Mouse (Mus musculus): ENCODE results near the gene Nkx2-4. TPM values are rescaled to one million over a fixed set of nuclear protein-coding genes. Genes with fewer than 3 reads are reported as not detected.

Gene Nkx2-4
- not detected in 2 replicates for polyA plus RNA-seq (2015; fragmentation: Nextera tagmentation; extraction: Ambion mirVana)

DNA sequence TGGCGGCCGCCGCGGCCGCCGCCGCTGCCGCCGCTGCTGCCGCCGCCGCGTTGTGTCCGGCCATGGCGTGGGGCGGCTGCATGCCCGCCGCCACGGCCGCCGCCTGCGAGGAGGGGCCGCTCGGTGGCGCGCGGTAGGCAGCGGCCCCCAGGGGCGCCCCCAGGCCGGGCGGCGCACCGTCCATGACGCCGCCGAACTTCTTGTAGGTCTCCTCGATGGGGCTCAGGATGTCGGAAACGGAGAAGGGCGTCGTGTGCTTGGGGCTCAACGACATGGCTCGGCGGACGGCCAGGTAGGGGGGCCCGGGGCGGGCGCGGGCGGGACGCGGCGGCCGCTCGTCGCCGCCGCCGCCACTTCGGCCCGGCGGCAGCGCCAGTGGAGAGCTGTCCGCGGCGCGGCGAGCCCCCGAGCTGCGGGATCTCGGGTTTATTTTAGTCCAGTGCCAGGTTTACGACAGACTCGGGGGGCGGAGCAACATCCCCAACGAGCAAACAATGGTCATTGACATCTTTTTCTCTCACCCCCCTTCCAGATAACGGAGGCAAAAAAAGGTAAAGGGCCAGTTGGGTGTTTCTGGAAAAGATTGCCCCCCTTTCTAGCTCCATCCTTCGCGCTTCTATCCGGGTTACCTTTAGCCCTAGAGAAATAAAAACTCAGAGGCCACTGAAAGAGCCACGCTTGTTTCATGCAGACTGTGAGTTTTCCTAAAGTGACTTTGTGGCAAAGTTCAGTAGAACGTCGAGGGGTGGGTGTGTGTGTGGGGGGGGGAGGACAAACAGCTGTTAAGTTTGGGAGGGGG lies at the start of gene Nkx2-4:
Gene Nkx2-4, minus strand, starts transcription at position 374 of the 799 bp plus-strand sequence.
- ATAC-seq (ENCODE audit: borderline replicate concordance, extremely low read depth, low FRiP score, low TSS enrichment) = peak; percentile 27; the same call in 1 of the 2 replicates
- Histone ChIP-seq H3K4me2 (peak within 1 kb of the TSS; percentile 68), H3K9ac (peak within 1 kb of the TSS; percentile 20; the same call in 1 of the 2 replicates), H3K9me3 (no peaks in the 10 kb centered on the region), H3K4me1 (peaks cover 20% of the 10 kb centered on the region), H3K27me3 (peaks cover 73% of the 10 kb centered on the region), H3K36me3 (no peaks in the 10 kb centered on the region), H3K27ac (no peak within 1 kb of the TSS), H3K4me3 (peak within 1 kb of the TSS; percentile 37)
- under 1% methylated on average over 59 of the region's 82 CpGs for WGBS

DNA sequence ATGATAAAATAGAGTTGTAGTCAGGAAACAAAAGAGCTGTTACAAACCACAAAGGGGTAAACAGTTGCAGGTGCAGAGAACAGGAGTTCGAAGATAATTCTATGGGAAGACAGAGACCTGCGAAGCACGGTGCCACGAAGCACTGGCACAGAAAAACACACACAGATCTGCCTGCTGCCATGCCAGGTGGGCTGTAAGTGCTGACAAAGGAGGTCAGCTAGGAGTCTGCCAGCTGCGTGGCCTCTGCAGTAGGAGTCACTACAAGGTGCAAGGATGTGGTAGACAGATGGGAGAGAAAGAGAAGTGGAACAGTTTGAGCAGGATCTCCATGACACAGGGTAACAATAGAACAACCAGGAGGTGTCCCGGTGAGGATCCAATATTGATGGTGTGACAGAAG lies 42.1 kb upstream of the Nkx2-4 start:
- Histone ChIP-seq H3K4me2 (no peak overlapping the region), H3K9me3 (no peaks in the 10 kb centered on the region), H3K27me3 (no peaks in the 10 kb centered on the region), H3K4me1 (no peaks in the 10 kb centered on the region), H3K9ac (no peak overlapping the region), H3K4me3 (no peak overlapping the region), H3K27ac (no peak overlapping the region), H3K36me3 (no peaks in the 10 kb centered on the region)
- WGBS = 71% methylated on average over 6 of the region's 6 CpGs
- no peak for ATAC-seq (ENCODE audit: borderline replicate concordance, extremely low read depth, low FRiP score, low TSS enrichment)

GRCm38 (mm10) chr2:147119736-147120135 lies 34.5 kb upstream of the Nkx2-4 start:
- no peak for ATAC-seq (ENCODE audit: borderline replicate concordance, extremely low read depth, low FRiP score, low TSS enrichment)
- Histone ChIP-seq H3K27me3 (no peaks in the 10 kb centered on the region), H3K9ac (no peak overlapping the region), H3K4me2 (no peak overlapping the region), H3K27ac (no peak overlapping the region), H3K9me3 (no peaks in the 10 kb centered on the region), H3K36me3 (no peaks in the 10 kb centered on the region), H3K4me1 (no peaks in the 10 kb centered on the region), H3K4me3 (no peak overlapping the region)
- WGBS = 87% methylated on average over 1 of the region's 1 CpGs

GRCm38 (mm10) chr2:147086441-147086840 lies 1.2 kb upstream of the Nkx2-4 start:
- Histone ChIP-seq H3K27ac (no peak overlapping the region), H3K4me2 (no peak overlapping the region), H3K4me1 (peaks cover 20% of the 10 kb centered on the region), H3K4me3 (no peak overlapping the region), H3K27me3 (peaks cover 64% of the 10 kb centered on the region), H3K9ac (no peak overlapping the region), H3K9me3 (no peaks in the 10 kb centered on the region), H3K36me3 (no peaks in the 10 kb centered on the region)
- WGBS = 17% methylated on average over 5 of the region's 5 CpGs
- ATAC-seq (ENCODE audit: borderline replicate concordance, extremely low read depth, low FRiP score, low TSS enrichment) = no peak

DNA sequence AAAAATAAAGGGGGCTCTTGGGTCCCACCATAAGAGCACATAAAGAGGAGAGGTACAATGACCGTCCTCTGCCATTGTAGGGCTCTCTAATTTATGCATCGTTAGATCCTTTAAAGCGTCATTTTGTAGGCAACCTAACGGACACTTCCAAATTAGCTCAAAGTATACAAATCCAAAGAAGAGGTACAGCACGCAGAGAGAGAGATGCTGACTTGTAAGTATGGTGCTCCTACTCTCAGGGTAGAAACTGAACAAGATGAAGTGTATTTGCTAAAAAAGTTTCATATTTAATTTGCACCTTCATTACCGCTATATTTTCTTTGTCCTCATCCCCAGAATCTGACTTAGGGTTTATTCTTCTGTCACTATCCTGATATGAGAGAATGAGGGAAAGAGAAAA lies 692 bp upstream of the Nkx2-4 start:
- Histone ChIP-seq H3K4me1 (peaks cover 20% of the 10 kb centered on the region), H3K4me2 (no peak overlapping the region), H3K27me3 (peaks cover 69% of the 10 kb centered on the region), H3K27ac (no peak overlapping the region), H3K4me3 (no peak overlapping the region), H3K36me3 (no peaks in the 10 kb centered on the region), H3K9ac (no peak overlapping the region), H3K9me3 (no peaks in the 10 kb centered on the region)
- no peak for ATAC-seq (ENCODE audit: borderline replicate concordance, extremely low read depth, low FRiP score, low TSS enrichment)
- 8% methylated on average over 6 of the region's 6 CpGs for WGBS

GRCm38 (mm10) chr2:147084366-147085071 lies 726 bp downstream of the Nkx2-4 start:
- under 1% methylated on average over 98 of the region's 106 CpGs for WGBS
- H3K9me3 ChIP-seq = no peaks in the 10 kb centered on the region
- peak overlapping the region; percentile 37 for H3K4me3 ChIP-seq
- H3K27me3 ChIP-seq = peaks cover 68% of the 10 kb centered on the region
- no peaks in the 10 kb centered on the region for H3K36me3 ChIP-seq
- no peak overlapping the region; the same call in 1 of the 2 replicates for H3K9ac ChIP-seq
- peaks cover 20% of the 10 kb centered on the region for H3K4me1 ChIP-seq
- peak; percentile 55; the same call in 1 of the 2 replicates for ATAC-seq (ENCODE audit: borderline replicate concordance, extremely low read depth, low FRiP score, low TSS enrichment)
- no peak overlapping the region for H3K27ac ChIP-seq
- H3K4me2 ChIP-seq = peak overlapping the region; percentile 68

- 2% methylated on average over 71 of the region's 72 CpGs for WGBS
- ATAC-seq (ENCODE audit: borderline replicate concordance, extremely low read depth, low FRiP score, low TSS enrichment) = peak; percentile 47; the same call in 1 of the 2 replicates
- Histone ChIP-seq H3K4me1 (peaks cover 20% of the 10 kb centered on the region), H3K9ac (no peak overlapping the region), H3K27ac (no peak overlapping the region), H3K36me3 (no peaks in the 10 kb centered on the region), H3K4me3 (peak overlapping the region; percentile 37), H3K4me2 (peak overlapping the region; percentile 68), H3K9me3 (no peaks in the 10 kb centered on the region), H3K27me3 (peaks cover 68% of the 10 kb centered on the region)
Observed at GRCm38 (mm10) chr2:147083471-147084365, 1.5 kb downstream of the Nkx2-4 start.

DNA sequence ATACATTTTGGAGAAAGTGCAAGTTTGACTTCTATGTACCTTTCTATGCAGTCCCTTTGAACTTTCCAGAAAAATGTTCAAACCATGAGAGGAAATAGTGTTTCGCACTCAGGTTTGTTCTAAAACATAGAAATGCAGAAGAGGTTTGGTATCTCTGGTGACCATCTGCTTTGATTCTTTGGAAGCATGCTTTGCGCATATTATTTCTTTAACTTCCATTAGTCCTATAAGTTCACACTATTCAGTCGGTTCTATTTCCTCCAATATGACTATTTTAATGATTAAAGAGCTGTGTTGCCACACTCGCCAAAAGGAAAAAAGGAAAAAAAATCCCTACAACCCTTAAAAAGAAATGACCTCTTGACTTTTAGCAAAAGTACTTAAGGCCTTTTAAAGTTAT lies 2.9 kb downstream of the Nkx2-4 start:
- 52% methylated on average over 4 of the region's 4 CpGs for WGBS
- Histone ChIP-seq H3K36me3 (0 out of 2 replicates have a peak, but pooled peaks cover 3% of the 10 kb centered on the region), H3K4me1 (peaks cover 20% of the 10 kb centered on the region), H3K4me3 (no peak overlapping the region), H3K9ac (no peak overlapping the region), H3K27me3 (peaks cover 62% of the 10 kb centered on the region), H3K27ac (no peak overlapping the region), H3K9me3 (no peaks in the 10 kb centered on the region), H3K4me2 (no peak overlapping the region)
- ATAC-seq (ENCODE audit: borderline replicate concordance, extremely low read depth, low FRiP score, low TSS enrichment) = no peak

DNA sequence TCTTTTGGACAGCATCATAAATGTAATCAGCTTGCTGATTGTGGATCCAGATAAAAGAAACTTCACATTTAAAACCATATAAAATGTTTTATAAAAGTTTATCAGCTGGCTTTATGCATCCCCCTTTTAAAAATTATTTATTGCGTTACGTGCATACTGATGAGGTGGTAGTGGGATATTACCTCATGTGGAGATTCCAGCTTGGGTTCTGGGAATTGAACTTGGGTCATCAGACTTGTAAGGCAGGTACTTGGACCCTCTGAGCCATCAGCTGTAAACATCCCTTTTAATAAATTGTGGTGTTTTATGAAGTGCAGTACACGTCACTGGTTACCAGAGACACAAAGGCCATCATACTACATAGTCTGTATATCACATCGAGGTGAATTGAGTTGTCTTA lies 10.8 kb downstream of the Nkx2-4 start:
- H3K9ac ChIP-seq = no peak overlapping the region
- no peak overlapping the region for H3K27ac ChIP-seq
- no peak overlapping the region for H3K4me3 ChIP-seq
- H3K36me3 ChIP-seq = peaks cover 41% of the 10 kb centered on the region
- WGBS = 91% methylated on average over 4 of the region's 4 CpGs
- no peak overlapping the region for H3K4me2 ChIP-seq
- no peak for ATAC-seq (ENCODE audit: borderline replicate concordance, extremely low read depth, low FRiP score, low TSS enrichment)
- H3K9me3 ChIP-seq = no peaks in the 10 kb centered on the region
- no peaks in the 10 kb centered on the region for H3K4me1 ChIP-seq
- H3K27me3 ChIP-seq = no peaks in the 10 kb centered on the region

- no peak overlapping the region for H3K9ac ChIP-seq
- no peaks in the 10 kb centered on the region for H3K9me3 ChIP-seq
- no peak overlapping the region for H3K4me2 ChIP-seq
- ATAC-seq (ENCODE audit: borderline replicate concordance, extremely low read depth, low FRiP score, low TSS enrichment) = no peak
- WGBS = 83% methylated on average over 2 of the region's 2 CpGs
- H3K4me1 ChIP-seq = no peaks in the 10 kb centered on the region
- H3K36me3 ChIP-seq = peaks cover 41% of the 10 kb centered on the region
- H3K27ac ChIP-seq = no peak overlapping the region
- no peak overlapping the region for H3K4me3 ChIP-seq
- H3K27me3 ChIP-seq = no peaks in the 10 kb centered on the region
Observed at GRCm38 (mm10) chr2:147073962-147074361, 11.3 kb downstream of the Nkx2-4 start.

GRCm38 (mm10) chr2:147070305-147070704 lies 14.9 kb downstream of the Nkx2-4 start:
- Histone ChIP-seq H3K4me3 (no peak overlapping the region), H3K4me1 (no peaks in the 10 kb centered on the region), H3K36me3 (peaks cover 37% of the 10 kb centered on the region), H3K27ac (no peak overlapping the region), H3K4me2 (no peak overlapping the region), H3K27me3 (no peaks in the 10 kb centered on the region), H3K9me3 (no peaks in the 10 kb centered on the region), H3K9ac (no peak overlapping the region)
- ATAC-seq (ENCODE audit: borderline replicate concordance, extremely low read depth, low FRiP score, low TSS enrichment) = no peak
- 86% methylated on average over 1 of the region's 1 CpGs for WGBS

All from lung, embryonic 15.5 days (tissue).